Mouse (Mus musculus) kidney, postnatal 10 days (tissue): Measurements from ENCODE around the gene Cnn2.
"Not testable (repeated sequence)": the region's sequence is repeated elsewhere in the genome, so short reads cannot be mapped to it uniquely, and the experiment has no call there.

Experiments used
- DNase-seq: peaks from one replicate; pipeline ENCODE4 v3.0.0; 2021; ENCODE audit warnings: mixed read lengths

Gene Cnn2

GRCm38 (mm10) chr10:80045364-80045763, 57.0 kb downstream of the Cnn2 start:
- DNase-seq: not testable (repeated sequence)
